8 mouse cellular contexts compared by ENCODE assay signal in genomic region chr9:62438085-62438754, GRCm38 (mm10).
DNase-seq lines count a peak whose midpoint lies in the region; ATAC-seq lines count a peak whose summit lies in the region.

No protein-coding gene starts in this region.

- ATAC-seq in lung, embryonic 16.5 days (ENCODE audit: low read depth) = no peak
- no peak; the same call in 1 of the 2 replicates for ATAC-seq in intestine, embryonic 15.5 days
- ATAC-seq in stomach, embryonic 16.5 days (ENCODE audit: insufficient read depth, low FRiP score) = no peak

- H3K9me3 ChIP-seq in lung, embryonic 16.5 days (ENCODE audit: control insufficient read depth, low read length) = no peaks in the 10 kb centered on the region
- H3K9me3 ChIP-seq in intestine, embryonic 15.5 days = no peaks in the 10 kb centered on the region
- no peaks in the 10 kb centered on the region for H3K9me3 ChIP-seq in stomach, embryonic 16.5 days (replicated peaks; ENCODE audit: control insufficient read depth, low read length)

- peak; percentile 3 for DNase-seq in adrenal gland, postnatal 14 days
- DNase-seq in adrenal gland, adult (ENCODE audit: inconsistent age in 2 of 2, low spot score in 1 of 2) = no peak
- DNase-seq in lung, postnatal 14 days = no peak
- no peak for DNase-seq in layer of hippocampus, postnatal 10 days (ENCODE audit: low spot score in 2 of 2)
- DNase-seq in urinary bladder, postnatal 25 days (ENCODE audit: low spot score) = no peak

- WGBS in lung, embryonic 16.5 days = 81% methylated on average over 5 of the region's 5 CpGs
- WGBS in intestine, embryonic 15.5 days = 81% methylated on average over 5 of the region's 5 CpGs
- WGBS in stomach, embryonic 16.5 days = 74% methylated on average over 5 of the region's 5 CpGs

- peaks cover 22% of the 10 kb centered on the region for H3K4me1 ChIP-seq in lung, embryonic 16.5 days (replicated peaks; ENCODE audit: control insufficient read depth, insufficient read depth, low read length)
- H3K4me1 ChIP-seq in intestine, embryonic 15.5 days (replicated peaks) = peaks cover 14% of the 10 kb centered on the region
- peaks cover 17% of the 10 kb centered on the region; the same call in 1 of the 2 replicates for H3K4me1 ChIP-seq in stomach, embryonic 16.5 days (ENCODE audit: control insufficient read depth, insufficient read depth, low read length)

- H3K4me2 ChIP-seq in lung, embryonic 16.5 days (ENCODE audit: low read depth, low read length) = no peak overlapping the region
- no peak overlapping the region for H3K4me2 ChIP-seq in intestine, embryonic 15.5 days (replicated peaks)
- no peak overlapping the region for H3K4me2 ChIP-seq in stomach, embryonic 16.5 days (ENCODE audit: low read depth, low read length)

- no peak overlapping the region for H3K4me3 ChIP-seq in lung, embryonic 16.5 days (ENCODE audit: low read length)
- H3K4me3 ChIP-seq in intestine, embryonic 15.5 days (replicated peaks) = no peak overlapping the region
- H3K4me3 ChIP-seq in stomach, embryonic 16.5 days (replicated peaks; ENCODE audit: low read length) = no peak overlapping the region

- peak overlapping the region; percentile 72 for H3K27ac ChIP-seq in lung, embryonic 16.5 days (ENCODE audit: low read length)
- H3K27ac ChIP-seq in intestine, embryonic 15.5 days = peak overlapping the region; percentile 70
- H3K27ac ChIP-seq in stomach, embryonic 16.5 days (ENCODE audit: low read length) = peak overlapping the region; percentile 57

- 0 out of 2 replicates have a peak overlapping the region, but pooled peaks have one; percentile 8 for H3K9ac ChIP-seq in lung, embryonic 16.5 days (ENCODE audit: low read length)
- no peak overlapping the region for H3K9ac ChIP-seq in intestine, embryonic 15.5 days
- no peak overlapping the region for H3K9ac ChIP-seq in stomach, embryonic 16.5 days (ENCODE audit: low read length)

- H3K27me3 ChIP-seq in lung, embryonic 16.5 days (ENCODE audit: control insufficient read depth, insufficient read depth, low read depth, low read length) = no peaks in the 10 kb centered on the region
- H3K27me3 ChIP-seq in intestine, embryonic 15.5 days (replicated peaks) = no peaks in the 10 kb centered on the region
- H3K27me3 ChIP-seq in stomach, embryonic 16.5 days (ENCODE audit: control insufficient read depth, insufficient read depth, low read length) = no peaks in the 10 kb centered on the region

- H3K36me3 ChIP-seq in lung, embryonic 16.5 days (ENCODE audit: control insufficient read depth, insufficient read depth, low read length) = no peaks in the 10 kb centered on the region
- no peaks in the 10 kb centered on the region for H3K36me3 ChIP-seq in intestine, embryonic 15.5 days
- H3K36me3 ChIP-seq in stomach, embryonic 16.5 days (ENCODE audit: control insufficient read depth, insufficient read depth, low read length) = no peaks in the 10 kb centered on the region
